Mouse (Mus musculus): ENCODE results near the gene Gm20517. TPM values are rescaled to one million over a fixed set of nuclear protein-coding genes. Genes with fewer than 3 reads are reported as not detected.

The Gm20517 gene
- polyA plus RNA-seq, 1 experiment = 2.5 TPM

- no peak for TF ChIP-seq POLR2A (IDR thresholded peaks at IDR 0.05; ENCODE audit: low read depth, low read length)
- TF ChIP-seq CTCF (IDR thresholded peaks at IDR 0.05; ENCODE audit: borderline replicate concordance, insufficient read depth, low read length) = no peak
- no peak overlapping the region for H3K27ac ChIP-seq (ENCODE audit: insufficient read depth, low read length)
- H3K4me3 ChIP-seq (ENCODE audit: insufficient read depth, low read length) = no peak overlapping the region
- no peaks in the 10 kb centered on the region for H3K4me1 ChIP-seq (ENCODE audit: control insufficient read depth, insufficient read depth, low read length)
These were observed 101.6 kb downstream of the Gm20517 start for GRCm38 (mm10) chr17:47712889-47713571.

- no peak for TF ChIP-seq CTCF (IDR thresholded peaks at IDR 0.05; ENCODE audit: borderline replicate concordance, insufficient read depth, low read length)
- no peak for TF ChIP-seq POLR2A (IDR thresholded peaks at IDR 0.05; ENCODE audit: low read depth, low read length)
These were observed 103.6 kb downstream of the Gm20517 start for GRCm38 (mm10) chr17:47715037-47715436.

GRCm38 (mm10) chr17:47721183-47721582 is 109.8 kb downstream of the Gm20517 start:
- Histone ChIP-seq H3K4me1 (ENCODE audit: control insufficient read depth, insufficient read depth, low read length) (no peaks in the 10 kb centered on the region), H3K27ac (ENCODE audit: insufficient read depth, low read length) (no peak overlapping the region), H3K4me3 (ENCODE audit: insufficient read depth, low read length) (no peak overlapping the region)
- TF ChIP-seq POLR2A (IDR thresholded peaks at IDR 0.05; ENCODE audit: low read depth, low read length) = no peak
- TF ChIP-seq CTCF (IDR thresholded peaks at IDR 0.05; ENCODE audit: borderline replicate concordance, insufficient read depth, low read length) = no peak

More at GRCm38 (mm10) chr17:47715037-47715436, 103.6 kb downstream of the Gm20517 start:
- Histone ChIP-seq H3K4me1 (ENCODE audit: control insufficient read depth, insufficient read depth, low read length) (no peaks in the 10 kb centered on the region), H3K4me3 (ENCODE audit: insufficient read depth, low read length) (no peak overlapping the region), H3K27ac (ENCODE audit: insufficient read depth, low read length) (no peak overlapping the region)

- TF ChIP-seq POLR2A (IDR thresholded peaks at IDR 0.05; ENCODE audit: low read depth, low read length) = no peak
- TF ChIP-seq CTCF (IDR thresholded peaks at IDR 0.05; ENCODE audit: borderline replicate concordance, insufficient read depth, low read length) = no peak
- H3K4me3 ChIP-seq (ENCODE audit: insufficient read depth, low read length) = no peak within 1 kb of the TSS
- no peak within 1 kb of the TSS for H3K27ac ChIP-seq (ENCODE audit: insufficient read depth, low read length)
These were observed 115.2 kb downstream of the Gm20517 start, which contains the start of gene Pgc for GRCm38 (mm10) chr17:47726566-47726965. Gene Pgc (plus strand): TSS chr17:47726842.

GRCm38 (mm10) chr17:47730633-47731575 is 119.5 kb downstream of the Gm20517 start:
- H3K4me3 ChIP-seq (ENCODE audit: insufficient read depth, low read length) = no peak overlapping the region
- no peaks in the 10 kb centered on the region for H3K4me1 ChIP-seq (ENCODE audit: control insufficient read depth, insufficient read depth, low read length)
- no peak for TF ChIP-seq CTCF (IDR thresholded peaks at IDR 0.05; ENCODE audit: borderline replicate concordance, insufficient read depth, low read length)
- TF ChIP-seq POLR2A (IDR thresholded peaks at IDR 0.05; ENCODE audit: low read depth, low read length) = no peak
- H3K27ac ChIP-seq (ENCODE audit: insufficient read depth, low read length) = no peak overlapping the region

More at GRCm38 (mm10) chr17:47726566-47726965, 115.2 kb downstream of the Gm20517 start, which contains the start of gene Pgc:
- H3K4me1 ChIP-seq (ENCODE audit: control insufficient read depth, insufficient read depth, low read length) = no peaks in the 10 kb centered on the region

Other genes starting within 250 kb of the Gm20517 start
- 51.8 and 54.7 TPM in 2 replicates for gene Mrps10, start 242.7 kb upstream of the Gm20517 start, polyA plus RNA-seq (2011; ENCODE audit: insufficient read length, low read depth, missing spikeins)
- 0.32 TPM in 1 of 2 replicates, not detected in the other for gene Guca1b, start 226.2 kb upstream of the Gm20517 start, polyA plus RNA-seq (2011; ENCODE audit: insufficient read length, low read depth, missing spikeins)
- 1.6 and 3.8 TPM in 2 replicates for gene Guca1a, start 211.0 kb upstream of the Gm20517 start, polyA plus RNA-seq (2011; ENCODE audit: insufficient read length, low read depth, missing spikeins)
- gene AI661453, start 175.0 kb upstream of the Gm20517 start, polyA plus RNA-seq (2011; ENCODE audit: insufficient read length, low read depth, missing spikeins) = 1.1 and 1.4 TPM in 2 replicates
- 0.82 TPM in 1 of 2 replicates, not detected in the other for gene 1700001C19Rik, start 174.2 kb upstream of the Gm20517 start, polyA plus RNA-seq (2011; ENCODE audit: insufficient read length, low read depth, missing spikeins)
- 10.5 and 16.0 TPM in 2 replicates for gene Taf8, start 109.3 kb upstream of the Gm20517 start, polyA plus RNA-seq (2011; ENCODE audit: insufficient read length, low read depth, missing spikeins)
- gene Ccnd3, start 106.5 kb upstream of the Gm20517 start, polyA plus RNA-seq (2011; ENCODE audit: insufficient read length, low read depth, missing spikeins) = 159 and 169 TPM in 2 replicates
- 11.6 and 17.0 TPM in 2 replicates for gene Bysl, start 97 bp upstream of the Gm20517 start, polyA plus RNA-seq (2011; ENCODE audit: insufficient read length, low read depth, missing spikeins)
- 27.2 and 28.9 TPM in 2 replicates for gene Med20, start within 50 bp of the Gm20517 start, polyA plus RNA-seq (2011; ENCODE audit: insufficient read length, low read depth, missing spikeins)
- gene Usp49, start 19.1 kb downstream of the Gm20517 start, polyA plus RNA-seq (2011; ENCODE audit: insufficient read length, low read depth, missing spikeins) = 7.2 and 8.8 TPM in 2 replicates
- gene Tomm6, start 76.8 kb downstream of the Gm20517 start, polyA plus RNA-seq (2011; ENCODE audit: insufficient read length, low read depth, missing spikeins) = 150 and 175 TPM in 2 replicates
- 2.5 and 2.7 TPM in 2 replicates for gene Frs3, start 77.4 kb downstream of the Gm20517 start, polyA plus RNA-seq (2011; ENCODE audit: insufficient read length, low read depth, missing spikeins)
- gene Gm21981, start 82.9 kb downstream of the Gm20517 start, polyA plus RNA-seq (2011; ENCODE audit: insufficient read length, low read depth, missing spikeins) = 3.0 and 3.4 TPM in 2 replicates
- gene Prickle4, start 83.1 kb downstream of the Gm20517 start, polyA plus RNA-seq (2011; ENCODE audit: insufficient read length, low read depth, missing spikeins) = not detected in 2 replicates
- not detected in 2 replicates for gene Pgc, start 115.3 kb downstream of the Gm20517 start, polyA plus RNA-seq (2011; ENCODE audit: insufficient read length, low read depth, missing spikeins)
- gene Tfeb, start 125.4 kb downstream of the Gm20517 start, polyA plus RNA-seq (2011; ENCODE audit: insufficient read length, low read depth, missing spikeins) = 4.7 and 6.5 TPM in 2 replicates
- 8.8 and 13.7 TPM in 2 replicates for gene Mdfi, start 223.1 kb downstream of the Gm20517 start, polyA plus RNA-seq (2011; ENCODE audit: insufficient read length, low read depth, missing spikeins)

Data from embryonic fibroblast, embryonic 13.5 days (primary cell).